Mouse (Mus musculus) spleen, postnatal 0 days (tissue): ENCODE results near the gene Smyd4. TPM values are rescaled to one million over a fixed set of nuclear protein-coding genes. Genes with fewer than 3 reads are reported as not detected.

Source experiments
- polyA plus RNA-seq: library from polyadenylated mRNA; unstranded; fragments of >200 nt; fragmentation: Nextera tagmentation; extraction: Ambion mirVana; gene quantifications from 2 replicates; pipeline ENCODE4 v1.2.1, GENCODE M21; 2015

Smyd4 gene
- 7.0 and 7.8 TPM in 2 replicates for polyA plus RNA-seq

DNA sequence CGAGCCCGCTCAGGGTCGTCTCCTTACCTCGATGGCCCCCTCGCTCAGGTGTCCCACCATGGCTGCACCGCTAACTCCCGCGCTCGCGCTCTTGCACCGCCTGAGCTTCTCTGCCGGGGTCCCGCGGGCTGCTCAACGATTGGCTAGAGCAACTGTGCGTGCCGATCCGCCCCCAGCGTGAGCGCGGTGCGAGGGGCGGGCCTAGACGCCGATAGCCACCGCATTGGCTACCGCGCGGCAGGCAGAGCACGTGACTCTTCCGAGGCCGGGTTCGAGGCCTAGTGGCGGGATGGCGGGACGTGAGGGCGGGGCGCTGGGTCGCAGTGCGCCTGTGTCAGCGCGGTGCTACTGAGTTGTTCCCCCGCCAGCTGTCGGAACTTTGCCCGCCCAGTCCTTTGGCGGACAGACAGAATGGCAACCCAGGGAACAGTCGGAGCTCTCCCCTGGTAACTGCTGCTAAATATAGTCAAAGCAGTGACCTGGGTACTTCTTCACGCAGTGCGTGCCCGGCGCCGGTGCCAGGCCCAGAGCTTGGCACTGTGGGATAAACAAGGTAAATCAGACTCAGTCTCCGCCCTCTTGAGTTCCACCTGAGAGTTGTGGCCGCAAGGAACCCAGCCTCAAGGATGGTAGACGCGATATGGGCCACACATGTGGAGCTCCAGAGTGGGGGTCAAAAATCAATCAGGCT, at the start of gene Smyd4, which contains the start of gene Rpa1:
Gene Smyd4, plus strand, starts transcription at position 235 of the 691 bp plus-strand sequence.
Gene Rpa1, minus strand, starts transcription at position 126 of the 691 bp plus-strand sequence.

DNA sequence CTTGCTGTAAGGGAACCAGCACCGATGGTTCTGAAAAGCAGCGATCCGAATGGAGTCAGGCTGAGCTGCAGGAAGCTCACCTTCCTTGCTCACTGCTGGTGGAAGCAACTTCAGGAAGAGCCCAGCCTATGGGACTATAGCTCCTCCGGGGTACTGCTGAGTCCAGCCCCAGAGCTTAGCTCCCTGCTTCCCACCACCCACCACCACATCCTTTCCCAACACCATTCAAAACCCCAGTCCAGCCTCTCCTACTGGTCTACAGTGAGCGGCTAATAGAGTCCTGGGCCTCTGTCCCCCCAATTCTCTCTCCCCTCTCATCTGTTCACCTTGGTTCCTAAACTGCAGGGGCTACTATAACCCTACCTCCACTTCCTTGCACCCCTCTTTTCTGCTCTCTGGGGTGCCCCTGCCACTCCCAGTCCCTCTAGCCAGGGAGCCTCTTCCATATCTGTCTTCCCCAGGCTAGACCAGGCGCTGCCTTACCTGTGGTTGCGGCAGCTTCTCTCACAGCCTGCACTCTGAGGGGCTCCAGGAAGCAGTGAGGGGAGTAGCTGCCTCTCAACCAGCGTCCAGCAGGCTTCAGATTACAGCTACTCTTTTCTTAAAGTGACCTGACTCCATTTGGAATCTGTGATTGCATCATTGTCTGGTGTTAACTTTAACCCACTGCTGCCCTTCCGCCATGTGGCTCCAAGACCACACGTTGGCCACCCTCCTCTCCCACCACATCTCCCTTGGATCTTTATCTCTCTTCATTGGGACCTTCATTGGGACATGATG, 74.0 kb downstream of the Smyd4 start, which contains the start of gene Serpinf1:
Gene Serpinf1, minus strand, starts transcription at position 689 of the 780 bp plus-strand sequence.

GRCm38 (mm10) chr11:75439363-75439762, 91.1 kb downstream of the Smyd4 start, which contains the start of gene Serpinf2:
TSS of gene Serpinf2 (minus strand) at chr11:75439591.

GRCm38 (mm10) chr11:75453991-75454930, 106.0 kb downstream of the Smyd4 start, which contains the start of gene Wdr81:
TSS of gene Wdr81 (minus strand) at chr11:75454717.

Other genes starting within 250 kb of the Smyd4 start
- 2.4 and 3.3 TPM in 2 replicates for gene Hic1, start 178.9 kb upstream of the Smyd4 start, polyA plus RNA-seq
- 14.1 and 14.9 TPM in 2 replicates for gene Ovca2, start 169.6 kb upstream of the Smyd4 start, polyA plus RNA-seq
- gene Dph1, start 157.2 kb upstream of the Smyd4 start, polyA plus RNA-seq: 13.0 and 14.9 TPM in 2 replicates
- 2.6 and 4.7 TPM in 2 replicates for gene Rtn4rl1, start 154.7 kb upstream of the Smyd4 start, polyA plus RNA-seq
- 114 and 136 TPM in 2 replicates for gene Rpa1, start 109 bp upstream of the Smyd4 start, polyA plus RNA-seq
- gene Serpinf1, start 74.3 kb downstream of the Smyd4 start, polyA plus RNA-seq: 18.7 and 22.6 TPM in 2 replicates
- 0.28 and 0.30 TPM in 2 replicates for gene Serpinf2, start 91.2 kb downstream of the Smyd4 start, polyA plus RNA-seq
- gene Wdr81, start 106.3 kb downstream of the Smyd4 start, polyA plus RNA-seq: 15.2 and 16.0 TPM in 2 replicates
- 12.8 and 15.4 TPM in 2 replicates for gene Tlcd2, start 113.3 kb downstream of the Smyd4 start, polyA plus RNA-seq
- gene Prpf8, start 138.4 kb downstream of the Smyd4 start, polyA plus RNA-seq: 23.3 and 24.4 TPM in 2 replicates
- 0.40 and 0.95 TPM in 2 replicates for gene Rilp, start 161.7 kb downstream of the Smyd4 start, polyA plus RNA-seq
- 5.2 and 7.0 TPM in 2 replicates for gene Scarf1, start 165.1 kb downstream of the Smyd4 start, polyA plus RNA-seq
- gene Slc43a2, start 183.3 kb downstream of the Smyd4 start, polyA plus RNA-seq: 5.9 and 6.3 TPM in 2 replicates
- 42.1 and 45.8 TPM in 2 replicates for gene Pitpna, start 239.7 kb downstream of the Smyd4 start, polyA plus RNA-seq